Mouse (Mus musculus) heart, adult 11 months (tissue): ENCODE data around the gene Gm5460.
A peak's percentile ranks its signal among the peaks of the same experiment; 100 is the strongest.

Source experiments
- DNase-seq: peaks from one replicate; pipeline ENCODE4 v3.0.0; 2022

The Gm5460 gene

DNA sequence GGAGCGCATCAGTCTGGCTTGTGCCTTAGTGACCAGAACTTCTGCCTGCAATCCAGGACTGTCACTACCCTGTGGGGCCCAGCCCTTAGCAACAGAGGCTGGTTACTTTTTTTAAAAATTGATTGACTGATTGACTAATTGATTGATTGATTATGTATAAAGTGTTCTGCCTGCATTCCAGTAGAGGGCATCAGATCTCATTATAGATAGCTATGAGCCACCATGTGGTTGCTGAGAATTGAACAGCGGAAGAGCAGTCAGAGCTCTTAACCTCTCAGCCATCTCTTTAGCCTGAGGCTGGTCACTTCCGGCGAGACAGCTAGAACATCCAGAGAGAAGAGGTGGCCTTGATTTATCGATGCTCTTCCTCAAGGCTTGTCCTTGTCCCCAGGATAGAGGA is 60.7 kb downstream of the Gm5460 start:
- no peak for DNase-seq

DNA sequence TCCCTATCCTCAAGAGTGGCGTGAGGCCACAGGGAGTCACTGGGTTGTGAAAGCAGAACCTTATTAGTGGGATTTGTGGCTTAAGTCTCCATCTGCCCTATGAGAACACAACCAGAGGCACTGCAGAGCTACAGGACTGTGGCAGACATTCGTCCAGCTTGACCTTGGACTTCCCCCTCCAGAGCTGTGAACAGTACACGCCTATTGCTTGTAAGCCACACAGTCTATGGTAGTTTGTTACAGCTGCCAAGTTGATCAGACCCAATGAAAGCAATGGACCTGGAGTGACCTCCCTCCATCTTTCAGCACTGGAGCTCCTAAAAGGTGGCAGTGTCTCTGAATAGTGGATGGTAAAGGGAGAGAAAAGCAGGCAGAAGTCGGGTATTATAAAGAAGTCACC is 61.7 kb downstream of the Gm5460 start:
- no peak for DNase-seq

- peak; percentile 94 for DNase-seq
Measured at GRCm38 (mm10) chr14:34080321-34080997, 63.9 kb downstream of the Gm5460 start.

- peak; percentile 94 for DNase-seq
Measured at GRCm38 (mm10) chr14:34085731-34086130, 69.2 kb downstream of the Gm5460 start, which contains the start of gene Anxa8. Anxa8 (plus strand) TSS chr14:34085981.

DNA sequence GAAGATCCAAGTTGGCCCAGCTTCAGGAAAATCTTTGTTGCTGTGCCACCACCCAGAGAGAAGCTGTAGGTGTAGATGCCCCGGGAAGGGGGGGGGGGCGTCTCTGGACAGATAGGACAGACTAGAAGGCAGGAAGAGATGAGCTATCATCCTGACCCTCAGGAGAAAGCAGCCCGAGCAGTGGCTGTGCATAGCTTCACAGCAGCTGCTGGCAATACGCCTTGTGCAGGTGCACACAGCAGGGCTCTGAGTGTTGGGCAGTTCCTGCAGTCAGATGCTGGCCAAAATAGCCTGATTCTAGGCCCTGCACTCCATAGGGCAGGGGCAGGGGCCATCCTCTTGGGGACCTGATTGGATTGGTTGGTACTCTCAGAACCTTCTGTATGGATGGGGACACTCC is 70.2 kb downstream of the Gm5460 start:
- DNase-seq = no peak

GRCm38 (mm10) chr14:34087856-34088398 is 71.4 kb downstream of the Gm5460 start:
- no peak for DNase-seq

DNA sequence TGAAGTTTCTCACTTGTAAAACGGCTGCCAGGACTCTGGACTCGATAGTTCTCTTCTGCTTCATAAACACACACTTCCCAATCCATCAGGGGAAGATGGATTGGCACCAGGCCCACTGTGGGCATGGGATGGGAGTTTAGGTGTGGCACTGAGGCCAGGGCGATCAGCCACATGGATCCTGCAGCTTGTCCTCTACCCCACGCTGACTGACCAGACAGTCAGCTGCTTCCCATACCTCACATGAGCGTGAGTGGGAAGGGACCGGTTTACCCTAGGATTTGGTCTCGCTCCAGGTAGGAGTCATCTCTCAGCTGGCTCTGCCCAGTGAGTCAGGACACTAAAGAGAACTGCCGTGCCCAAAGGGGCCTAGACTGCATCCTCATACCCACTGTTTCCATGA is 73.2 kb downstream of the Gm5460 start:
- DNase-seq = no peak

DNA sequence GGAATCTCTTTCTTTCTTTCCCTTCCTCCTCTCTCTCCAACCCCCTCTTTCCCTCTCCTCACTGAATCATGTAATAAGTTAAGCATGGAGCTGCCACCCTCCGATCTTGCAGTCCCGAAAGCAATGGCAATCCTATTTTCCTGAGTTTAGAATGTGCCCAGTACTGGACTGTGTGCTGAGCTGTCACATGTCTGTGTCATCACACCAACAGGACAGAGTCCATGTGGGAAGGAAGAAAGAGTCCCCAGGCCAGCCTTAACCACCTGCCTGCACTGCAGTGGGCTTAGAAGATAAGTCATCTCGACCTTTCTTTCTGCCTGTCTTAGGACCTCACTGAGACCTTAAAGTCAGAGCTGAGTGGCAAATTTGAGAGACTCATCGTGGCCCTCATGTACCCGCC is 74.9 kb downstream of the Gm5460 start:
- DNase-seq = peak; percentile 49

- peak; percentile 74 for DNase-seq
Measured at GRCm38 (mm10) chr14:34092856-34093255, 76.3 kb downstream of the Gm5460 start.

GRCm38 (mm10) chr14:34096161-34096560 is 79.6 kb downstream of the Gm5460 start:
- no peak for DNase-seq
